Mouse (Mus musculus): ENCODE measurements around the gene Kifap3.

GRCm38 (mm10) chr1:163953396-163953795 is 174.0 kb downstream of the Kifap3 start:
- TF ChIP-seq CTCF (IDR thresholded peaks at IDR 0.05) (no peak), EP300 (IDR thresholded peaks at IDR 0.05; ENCODE audit: insufficient read depth, low read depth, low read length) (no peak)

Measured in heart, adult 2 months (tissue).